Mouse (Mus musculus): ENCODE results near the gene Ovol1. TPM values are rescaled to one million over a fixed set of nuclear protein-coding genes. Genes with fewer than 3 reads are reported as not detected.

The Ovol1 gene
- polyA plus RNA-seq (2015; fragmentation: Nextera tagmentation; extraction: Ambion mirVana): 0.21 TPM in 1 of 2 replicates, not detected in the other

DNA sequence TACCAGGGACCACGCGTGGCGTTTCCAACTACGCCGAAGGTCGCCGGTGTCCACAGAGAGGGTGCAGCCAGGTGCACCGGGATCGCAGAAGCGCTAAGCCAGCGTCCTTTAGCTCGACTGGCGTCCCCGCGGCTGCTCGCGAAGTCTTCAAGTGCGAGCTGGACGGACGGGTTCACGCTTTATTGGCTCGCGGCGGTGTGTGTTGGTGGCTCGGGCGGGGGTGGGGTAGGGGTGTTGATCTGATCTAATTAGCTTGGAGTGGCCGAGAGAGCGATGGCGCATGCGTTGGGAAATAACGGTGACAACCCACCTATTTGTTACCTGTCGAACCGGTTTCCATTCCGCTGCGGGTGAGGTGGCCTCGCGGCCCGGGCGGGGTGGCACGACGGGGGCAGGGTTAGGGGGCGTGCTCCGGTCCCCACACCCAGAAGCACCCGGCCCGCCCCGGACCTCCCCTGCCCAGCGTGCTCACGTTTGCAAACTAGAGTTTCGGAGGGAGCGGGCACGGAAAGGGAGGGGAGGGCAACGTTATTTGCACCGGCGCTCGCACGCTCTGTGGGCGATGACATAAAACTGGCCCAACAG lies at the start of gene Ovol1:
Gene Ovol1, minus strand, starts transcription at position 190 of the 585 bp plus-strand sequence.
- Histone ChIP-seq H3K9me3 (no peaks in the 10 kb centered on the region), H3K27ac (no peak within 1 kb of the TSS), H3K4me2 (peak within 1 kb of the TSS; percentile 61), H3K4me1 (replicated peaks) (peaks cover 18% of the 10 kb centered on the region), H3K9ac (peak within 1 kb of the TSS; percentile 58), H3K4me3 (peak within 1 kb of the TSS; percentile 36), H3K27me3 (peaks cover 100% of the 10 kb centered on the region), H3K36me3 (no peaks in the 10 kb centered on the region)
- WGBS: 1% methylated on average over 57 of the region's 57 CpGs
- no peak for ATAC-seq (ENCODE audit: low FRiP score)

DNA sequence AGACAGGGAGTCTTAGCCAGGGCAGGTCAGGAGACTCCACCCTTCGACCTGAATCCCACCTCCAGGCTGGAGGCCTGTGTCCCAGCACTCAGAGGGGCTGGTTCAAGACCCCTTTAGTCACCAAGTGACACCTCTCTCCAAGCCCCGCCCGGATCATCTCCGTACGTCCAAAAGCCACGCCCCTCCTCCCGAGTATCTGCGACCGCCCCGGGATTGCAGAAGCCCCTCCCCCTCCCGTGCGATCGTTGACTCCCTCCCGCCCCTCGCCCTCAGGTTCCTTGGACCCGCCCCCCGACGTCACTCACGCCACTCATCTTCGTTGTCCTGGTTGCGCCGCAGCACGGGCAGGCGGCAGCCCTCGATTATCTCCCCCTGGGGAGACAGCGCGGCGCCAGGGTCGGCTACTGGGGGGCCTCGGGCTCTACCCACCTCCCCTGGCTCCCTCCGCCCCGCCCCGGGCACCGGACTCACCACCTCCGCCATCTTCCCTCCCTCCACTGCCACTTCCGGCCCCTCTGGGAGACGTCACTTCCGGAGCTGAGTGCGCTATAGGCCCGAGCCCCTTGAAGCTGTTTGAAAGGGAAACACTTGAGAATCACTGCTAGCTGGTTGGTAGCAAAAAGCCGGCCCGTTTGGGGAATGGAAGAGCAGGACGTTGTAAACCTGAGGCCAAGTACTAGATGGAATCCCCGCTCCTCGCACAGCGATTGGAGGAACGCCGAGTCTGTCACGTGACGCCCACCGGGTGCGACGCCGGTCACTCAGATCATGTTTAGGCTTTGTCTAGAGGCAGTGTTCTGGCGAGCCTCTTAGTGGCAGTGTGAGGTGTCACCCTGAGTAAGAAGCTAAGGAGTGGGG lies 49.3 kb upstream of the Ovol1 start, which contains the start of gene Kat5:
Gene Kat5, minus strand, starts transcription at position 691 of the 858 bp plus-strand sequence.
- peaks cover 42% of the 10 kb centered on the region for H3K36me3 ChIP-seq
- 0 out of 2 replicates have a peak, but pooled peaks cover 17% of the 10 kb centered on the region for H3K27me3 ChIP-seq
- H3K9ac ChIP-seq: peak within 1 kb of the TSS; percentile 85
- no peaks in the 10 kb centered on the region for H3K9me3 ChIP-seq
- peaks cover 34% of the 10 kb centered on the region for H3K4me1 ChIP-seq (replicated peaks)
- H3K4me2 ChIP-seq: peak within 1 kb of the TSS; percentile 79
- H3K27ac ChIP-seq: peak within 1 kb of the TSS; percentile 98
- H3K4me3 ChIP-seq: peak within 1 kb of the TSS; percentile 64
- peak; percentile 95 for ATAC-seq (ENCODE audit: low FRiP score)
- WGBS: under 1% methylated on average over 50 of the region's 55 CpGs

DNA sequence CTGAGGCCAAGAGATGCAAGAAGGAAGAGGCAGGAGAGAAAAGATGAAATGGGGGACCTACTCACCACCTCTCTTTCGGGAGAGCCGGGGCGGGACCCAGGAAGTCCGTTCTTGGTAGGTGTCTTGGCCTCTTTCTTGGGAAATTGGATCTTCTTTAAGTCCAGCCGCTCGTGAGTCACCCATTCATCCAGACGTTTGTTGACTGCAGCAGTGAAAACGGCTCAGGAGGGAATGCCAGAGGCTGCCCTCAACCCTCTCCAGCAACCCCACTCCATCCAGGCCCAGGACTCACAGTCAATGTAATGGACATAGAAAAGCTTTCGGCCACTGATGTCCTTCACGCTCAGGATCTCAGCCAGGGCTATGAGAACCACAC lies 48.7 kb upstream of the Ovol1 start:
- Histone ChIP-seq H3K27me3 (0 out of 2 replicates have a peak, but pooled peaks cover 12% of the 10 kb centered on the region), H3K4me1 (replicated peaks) (peaks cover 35% of the 10 kb centered on the region), H3K36me3 (peaks cover 48% of the 10 kb centered on the region), H3K9me3 (no peaks in the 10 kb centered on the region), H3K27ac (peak overlapping the region; percentile 98), H3K9ac (peak overlapping the region; percentile 85), H3K4me2 (peak overlapping the region; percentile 79), H3K4me3 (peak overlapping the region; percentile 64)
- 65% methylated on average over 10 of the region's 10 CpGs for WGBS
- ATAC-seq (ENCODE audit: low FRiP score): no peak

DNA sequence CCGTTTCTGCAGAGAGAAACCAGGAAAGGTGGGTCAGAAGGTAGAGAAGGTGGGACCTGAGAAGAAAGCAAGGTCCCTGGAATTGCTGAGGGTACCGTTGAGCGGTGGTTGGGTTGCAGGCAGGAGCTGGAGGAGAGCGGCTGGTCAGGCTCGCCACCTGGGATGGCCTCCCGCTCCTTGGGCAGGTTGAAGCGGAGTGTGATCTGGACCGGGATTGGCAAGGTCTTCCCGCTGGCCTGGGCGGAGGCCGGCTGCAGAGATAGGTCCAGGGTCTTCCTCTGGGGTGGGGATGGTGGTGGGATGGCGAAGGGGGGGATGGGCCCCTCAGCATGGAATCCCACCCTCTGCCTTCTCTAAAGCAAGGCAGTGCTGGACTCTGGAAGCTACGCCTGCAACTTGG lies 48.3 kb upstream of the Ovol1 start:
- ATAC-seq (ENCODE audit: low FRiP score): peak; percentile 8; the same call in 1 of the 2 replicates
- Histone ChIP-seq H3K4me2 (peak overlapping the region; percentile 79), H3K27ac (peak overlapping the region; percentile 98), H3K4me1 (replicated peaks) (peaks cover 39% of the 10 kb centered on the region), H3K36me3 (peaks cover 53% of the 10 kb centered on the region), H3K4me3 (peak overlapping the region; percentile 64), H3K27me3 (0 out of 2 replicates have a peak, but pooled peaks cover 7% of the 10 kb centered on the region), H3K9me3 (no peaks in the 10 kb centered on the region), H3K9ac (peak overlapping the region; percentile 85)
- WGBS: 96% methylated on average over 13 of the region's 13 CpGs

DNA sequence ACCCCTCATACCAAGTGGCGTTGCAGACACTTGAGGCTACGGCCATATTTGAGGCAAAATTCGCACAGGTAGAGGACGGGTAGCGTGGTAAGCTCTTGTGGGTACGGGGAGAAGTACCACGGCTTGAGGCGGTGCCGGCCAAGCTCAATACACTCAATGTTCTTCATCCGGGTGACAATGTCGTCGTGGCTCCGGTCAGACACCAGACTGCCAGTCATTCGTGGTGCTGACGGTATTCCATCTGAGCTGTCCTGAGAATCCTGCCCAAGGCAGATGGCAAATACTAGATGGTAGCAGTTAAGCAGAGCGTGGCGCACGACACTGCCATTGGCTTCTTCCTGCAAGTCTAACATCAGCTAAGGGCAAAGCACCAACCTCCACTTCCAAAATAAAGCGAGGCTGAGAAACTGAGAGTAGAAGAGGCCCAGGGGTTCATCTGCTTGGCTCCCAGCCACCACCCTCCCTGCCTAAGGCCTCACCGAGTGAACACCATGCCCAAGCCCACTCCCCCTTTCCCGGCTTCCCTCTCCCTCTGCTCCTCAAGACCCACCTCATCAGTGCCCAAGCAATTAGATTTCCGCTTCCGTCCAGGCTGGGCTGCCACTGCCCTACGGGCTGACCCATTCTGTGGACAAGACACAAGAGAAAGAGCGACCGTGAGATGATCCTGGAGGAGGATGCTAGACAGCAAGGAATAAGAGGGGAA lies 47.4 kb upstream of the Ovol1 start:
- Histone ChIP-seq H3K36me3 (peaks cover 61% of the 10 kb centered on the region), H3K4me2 (no peak overlapping the region), H3K27me3 (0 out of 2 replicates have a peak, but pooled peaks cover 2% of the 10 kb centered on the region), H3K4me3 (no peak overlapping the region; the same call in 1 of the 2 replicates), H3K9me3 (no peaks in the 10 kb centered on the region), H3K4me1 (replicated peaks) (peaks cover 48% of the 10 kb centered on the region), H3K27ac (no peak overlapping the region), H3K9ac (peak overlapping the region; percentile 85; the same call in 1 of the 2 replicates)
- ATAC-seq (ENCODE audit: low FRiP score): no peak
- 96% methylated on average over 26 of the region's 26 CpGs for WGBS

DNA sequence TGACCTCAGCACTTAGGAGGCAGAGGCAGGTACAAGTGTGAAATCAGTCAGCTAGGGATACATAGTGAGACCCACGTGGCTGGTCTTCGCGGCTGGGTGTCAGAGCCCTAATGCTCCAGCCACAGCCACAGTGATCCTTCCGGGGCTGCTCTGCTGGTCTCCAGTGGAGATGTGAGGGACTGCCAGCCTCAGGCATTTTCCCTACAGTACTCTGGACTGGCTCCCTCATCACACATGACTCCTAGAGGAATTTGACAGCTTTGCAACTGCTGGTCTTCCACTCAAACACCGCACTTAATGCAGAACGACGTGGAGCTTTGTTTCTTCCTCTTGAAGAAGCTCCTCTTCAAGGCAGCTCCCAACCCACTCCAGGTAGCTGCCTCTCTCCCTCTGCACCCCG lies 45.8 kb upstream of the Ovol1 start:
- H3K9ac ChIP-seq: no peak overlapping the region
- H3K4me1 ChIP-seq (replicated peaks): peaks cover 57% of the 10 kb centered on the region
- no peak overlapping the region for H3K27ac ChIP-seq
- no peak overlapping the region for H3K4me2 ChIP-seq
- no peak for ATAC-seq (ENCODE audit: low FRiP score)
- peaks cover 65% of the 10 kb centered on the region for H3K36me3 ChIP-seq
- H3K4me3 ChIP-seq: no peak overlapping the region
- H3K9me3 ChIP-seq: no peaks in the 10 kb centered on the region
- 92% methylated on average over 8 of the region's 8 CpGs for WGBS
- no peaks in the 10 kb centered on the region for H3K27me3 ChIP-seq

DNA sequence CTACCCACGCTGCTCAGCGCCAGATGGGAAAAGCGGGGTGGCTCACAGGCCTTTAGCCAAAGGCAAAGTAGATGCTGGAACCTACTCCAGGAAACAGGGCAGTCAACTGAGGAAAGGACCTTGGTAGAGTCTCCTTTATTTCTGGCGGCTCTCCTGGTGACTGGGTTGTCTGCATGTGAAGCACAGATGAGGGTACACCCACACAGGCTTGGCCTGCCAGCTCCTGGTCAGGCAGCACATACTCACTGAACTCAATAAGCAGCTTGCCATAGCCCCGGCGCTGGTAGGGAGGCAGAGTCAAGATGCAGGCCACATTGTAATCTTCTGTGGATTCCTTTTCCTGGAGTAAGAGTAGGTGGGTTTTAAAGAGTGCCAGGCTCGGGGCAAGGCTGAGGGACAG lies 44.7 kb upstream of the Ovol1 start:
- no peak overlapping the region for H3K27ac ChIP-seq
- no peaks in the 10 kb centered on the region for H3K9me3 ChIP-seq
- peaks cover 47% of the 10 kb centered on the region for H3K4me1 ChIP-seq (replicated peaks)
- H3K27me3 ChIP-seq: no peaks in the 10 kb centered on the region
- peaks cover 65% of the 10 kb centered on the region for H3K36me3 ChIP-seq
- H3K9ac ChIP-seq: peak overlapping the region; percentile 36; the same call in 1 of the 2 replicates
- no peak for ATAC-seq (ENCODE audit: low FRiP score)
- no peak overlapping the region for H3K4me2 ChIP-seq
- 94% methylated on average over 7 of the region's 7 CpGs for WGBS
- no peak overlapping the region for H3K4me3 ChIP-seq

DNA sequence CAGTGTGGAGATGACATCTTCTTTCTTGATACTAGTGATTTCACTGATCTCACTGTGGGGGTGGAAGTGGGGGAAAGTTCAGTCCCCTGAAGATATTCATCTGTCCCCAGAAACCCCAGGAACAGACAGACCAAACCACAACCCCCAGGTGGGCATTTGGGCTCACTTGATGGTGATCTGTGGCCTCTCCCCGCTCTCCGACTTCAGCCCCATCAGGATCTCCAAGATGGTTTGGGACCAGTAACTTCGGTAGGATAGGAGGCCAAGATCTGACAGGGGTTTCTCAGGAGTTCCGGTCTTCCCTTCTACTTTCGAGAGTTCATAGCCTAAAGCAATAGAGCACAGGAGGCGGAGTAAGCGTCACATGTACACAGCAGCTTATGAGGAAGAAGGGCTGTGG lies 43.2 kb upstream of the Ovol1 start:
- Histone ChIP-seq H3K9me3 (no peaks in the 10 kb centered on the region), H3K36me3 (peaks cover 62% of the 10 kb centered on the region), H3K27ac (no peak overlapping the region), H3K4me1 (replicated peaks) (peaks cover 39% of the 10 kb centered on the region), H3K27me3 (no peaks in the 10 kb centered on the region), H3K4me3 (no peak overlapping the region), H3K9ac (peak overlapping the region; percentile 97; the same call in 1 of the 2 replicates), H3K4me2 (peak overlapping the region; percentile 95; the same call in 1 of the 2 replicates)
- ATAC-seq (ENCODE audit: low FRiP score): no peak
- WGBS: 94% methylated on average over 7 of the region's 7 CpGs

DNA sequence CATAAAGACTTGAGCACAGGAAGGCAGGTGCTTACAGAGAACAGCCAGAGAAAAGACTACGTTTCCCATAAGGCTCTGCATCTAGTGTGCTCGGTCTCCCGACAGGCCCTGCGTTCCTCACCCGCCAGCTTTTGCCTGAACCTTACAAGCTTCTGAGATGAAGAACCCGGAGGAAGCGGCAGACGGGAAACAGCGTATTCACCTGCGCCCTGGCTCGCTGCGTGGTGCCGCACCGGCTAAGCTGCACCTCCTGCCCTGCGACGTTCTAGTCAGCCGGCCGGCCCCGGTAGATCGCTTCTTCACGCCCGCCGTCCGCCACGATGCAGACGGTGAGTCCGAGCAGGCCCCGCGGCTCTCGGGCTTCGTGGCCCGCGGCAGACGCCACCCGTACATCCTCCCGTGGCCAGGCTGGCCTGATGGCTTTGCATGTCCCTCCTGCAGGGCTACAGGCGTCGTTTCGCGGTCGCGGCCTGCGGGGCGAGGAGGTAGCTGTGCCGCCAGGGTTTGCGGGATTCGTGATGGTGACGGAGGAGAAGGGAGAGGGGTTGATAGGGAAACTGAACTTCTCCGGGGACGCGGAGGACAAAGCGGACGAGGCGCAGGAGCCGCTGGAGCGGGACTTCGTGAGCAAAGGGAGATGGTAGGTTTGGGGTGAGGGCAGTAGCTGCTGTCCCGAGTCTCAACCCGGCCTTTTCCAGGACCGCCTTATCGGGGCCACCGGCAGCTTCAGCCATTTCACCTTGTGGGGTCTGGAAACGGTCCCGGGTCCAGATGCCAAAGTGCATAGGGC lies 41.5 kb upstream of the Ovol1 start, which contains the start of gene Rnaseh2c:
Gene Rnaseh2c, plus strand, starts transcription at position 122 of the 790 bp plus-strand sequence.
- peak within 1 kb of the TSS; percentile 75 for H3K4me3 ChIP-seq
- peaks cover 29% of the 10 kb centered on the region for H3K4me1 ChIP-seq (replicated peaks)
- H3K36me3 ChIP-seq: peaks cover 45% of the 10 kb centered on the region
- peak within 1 kb of the TSS; percentile 91 for H3K27ac ChIP-seq
- peak within 1 kb of the TSS; percentile 95 for H3K4me2 ChIP-seq
- H3K27me3 ChIP-seq: no peaks in the 10 kb centered on the region
- under 1% methylated on average over 64 of the region's 64 CpGs for WGBS
- H3K9ac ChIP-seq: peak within 1 kb of the TSS; percentile 97
- H3K9me3 ChIP-seq: no peaks in the 10 kb centered on the region
- peak; percentile 92 for ATAC-seq (ENCODE audit: low FRiP score)

DNA sequence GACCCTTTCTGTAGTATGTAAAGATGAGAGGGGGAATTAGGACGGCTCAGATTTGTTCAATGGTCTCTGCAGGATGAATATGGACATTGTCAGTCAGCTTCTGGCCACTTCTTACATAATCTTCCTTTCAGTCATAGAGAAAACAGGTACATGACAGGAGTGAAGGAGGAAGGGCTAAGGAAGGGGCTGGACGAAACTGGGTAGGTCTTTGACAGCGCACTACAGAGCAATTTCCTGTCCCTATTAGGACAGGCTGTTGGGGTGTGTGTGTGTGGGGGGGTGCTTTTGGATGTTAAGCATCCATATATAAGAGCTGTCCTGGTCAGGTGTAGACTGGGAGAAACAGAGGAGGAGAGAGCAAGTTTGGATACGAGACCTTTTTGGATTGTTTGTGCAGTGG lies 38.8 kb upstream of the Ovol1 start:
- no peak for ATAC-seq (ENCODE audit: low FRiP score)
- no peak overlapping the region for H3K4me3 ChIP-seq
- peaks cover 18% of the 10 kb centered on the region for H3K36me3 ChIP-seq

DNA sequence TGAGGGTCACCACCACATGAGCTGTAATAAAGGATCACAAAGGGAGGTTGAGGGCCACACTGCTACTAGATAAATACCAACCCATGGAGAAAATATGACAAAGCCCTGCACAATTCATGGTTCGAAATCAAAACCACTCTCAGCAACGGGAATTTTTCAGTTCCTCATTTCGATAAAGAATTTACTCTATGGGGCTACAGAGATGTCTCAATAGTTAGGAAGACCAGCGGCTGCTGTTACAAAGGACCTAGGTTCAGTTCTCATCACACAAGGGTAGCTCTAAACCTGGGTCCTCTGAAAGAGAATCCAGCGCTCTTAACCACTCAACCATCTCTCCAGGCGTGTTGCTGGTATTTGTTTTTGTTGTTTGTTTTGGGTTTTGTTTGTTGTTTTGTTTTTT lies 31.4 kb upstream of the Ovol1 start:
- no peak for ATAC-seq (ENCODE audit: low FRiP score)
- H3K27me3 ChIP-seq: 0 out of 2 replicates have a peak, but pooled peaks cover 3% of the 10 kb centered on the region
- no peak overlapping the region for H3K9ac ChIP-seq
- 88% methylated on average over 6 of the region's 6 CpGs for WGBS
- H3K9me3 ChIP-seq: no peaks in the 10 kb centered on the region
- H3K4me2 ChIP-seq: no peak overlapping the region
- no peaks in the 10 kb centered on the region for H3K36me3 ChIP-seq
- no peaks in the 10 kb centered on the region for H3K4me1 ChIP-seq (replicated peaks)
- H3K4me3 ChIP-seq: no peak overlapping the region
- no peak overlapping the region for H3K27ac ChIP-seq

More for the DNA sequence above, 38.8 kb upstream of the Ovol1 start:
- 0 out of 2 replicates have a peak, but pooled peaks cover 3% of the 10 kb centered on the region for H3K27me3 ChIP-seq
- H3K9ac ChIP-seq: no peak overlapping the region
- H3K4me2 ChIP-seq: no peak overlapping the region
- peaks cover 22% of the 10 kb centered on the region for H3K4me1 ChIP-seq (replicated peaks)
- no peak overlapping the region for H3K27ac ChIP-seq
- WGBS: 78% methylated on average over 4 of the region's 4 CpGs
- H3K9me3 ChIP-seq: no peaks in the 10 kb centered on the region

Data from hindbrain, embryonic 13.5 days (tissue).